Mouse (Mus musculus) lung, postnatal 36 days (tissue): ENCODE data around the gene Park7.

Experiments used
- DNase-seq: peaks from one replicate; pipeline ENCODE4 v3.0.0; 2022; ENCODE audit warnings: mixed read lengths

Park7 gene

GRCm38 (mm10) chr4:150872681-150873080 is 41.6 kb downstream of the Park7 start:
- DNase-seq: no peak

- DNase-seq: peak; percentile 57
Observed at GRCm38 (mm10) chr4:150872139-150872651, 42.0 kb downstream of the Park7 start.

GRCm38 (mm10) chr4:150871392-150872138 is 42.7 kb downstream of the Park7 start:
- DNase-seq: peak; percentile 84

GRCm38 (mm10) chr4:150870963-150871391 is 43.3 kb downstream of the Park7 start:
- peak; percentile 80 for DNase-seq

- peak; percentile 62 for DNase-seq
Observed at GRCm38 (mm10) chr4:150869276-150870197, 44.7 kb downstream of the Park7 start.

- DNase-seq: no peak
Observed at GRCm38 (mm10) chr4:150868859-150869258, 45.4 kb downstream of the Park7 start.

- no peak for DNase-seq
Observed at GRCm38 (mm10) chr4:150868161-150868560, 46.1 kb downstream of the Park7 start.

GRCm38 (mm10) chr4:150866494-150866893 is 47.7 kb downstream of the Park7 start:
- no peak for DNase-seq

- no peak for DNase-seq
Observed at GRCm38 (mm10) chr4:150866069-150866468, 48.2 kb downstream of the Park7 start.

GRCm38 (mm10) chr4:150865371-150865770 is 48.9 kb downstream of the Park7 start:
- DNase-seq: peak; percentile 63

GRCm38 (mm10) chr4:150862626-150863375 is 51.4 kb downstream of the Park7 start:
- DNase-seq: no peak

GRCm38 (mm10) chr4:150861161-150861560 is 53.1 kb downstream of the Park7 start:
- no peak for DNase-seq

- DNase-seq: peak; percentile 72
Observed at GRCm38 (mm10) chr4:150860526-150860925, 53.7 kb downstream of the Park7 start.

- no peak for DNase-seq
Observed at GRCm38 (mm10) chr4:150855346-150855745, 58.9 kb downstream of the Park7 start.

GRCm38 (mm10) chr4:150854839-150855246 is 59.4 kb downstream of the Park7 start:
- peak; percentile 95 for DNase-seq

GRCm38 (mm10) chr4:150853680-150854461 is 60.4 kb downstream of the Park7 start, which contains the start of gene Errfi1:
Gene Errfi1 (plus strand): TSS chr4:150853919.
- DNase-seq: peak; percentile 83

GRCm38 (mm10) chr4:150852479-150852878 is 61.8 kb downstream of the Park7 start:
- DNase-seq: peak; percentile 58

GRCm38 (mm10) chr4:150852045-150852444 is 62.2 kb downstream of the Park7 start:
- no peak for DNase-seq

- DNase-seq: no peak
Observed at GRCm38 (mm10) chr4:150850893-150851292, 63.3 kb downstream of the Park7 start.

- DNase-seq: no peak
Observed at GRCm38 (mm10) chr4:150849964-150850363, 64.3 kb downstream of the Park7 start.
